In genomic region chr4:61998366-61998765, GRCm38 (mm10) we compare ENCODE assay signal across 10 mouse cellular contexts. TPM values are rescaled to one million over a fixed set of nuclear protein-coding genes. Genes with fewer than 3 reads are reported as not detected.
DNase-seq lines count a peak whose midpoint lies in the region; ATAC-seq and TF ChIP-seq lines count a peak whose summit lies in the region.
"Had no signal": no experiment of that assay in that cellular context is flagged by ENCODE, and none has a peak within 500 bp of the region (broad histone marks: within the 10 kb centered on the region; RNA-seq: fewer than 3 reads in every experiment).

No protein-coding gene starts in this region.

- peak in 1 of 2 experiments; percentile 25 for DNase-seq in heart, adult 2 months
- DNase-seq in ovary, postnatal 14 days (ENCODE audit: low spot score) = peak; percentile 9
- no peak for DNase-seq in ovary, postnatal 10 days (ENCODE audit: low spot score)
- peak; percentile 15 to 35 for DNase-seq in adrenal gland, postnatal 36 days
- DNase-seq in kidney, postnatal 10 days = peak; percentile 34
- DNase-seq in neural tube, embryonic 11.5 days (ENCODE audit: low spot score) = peak; percentile 53

- intact Hi-C loops in heart, adult 2 months (cut with DNase I) = no loop called here

- no peaks in the 10 kb centered on the region for H3K27me3 ChIP-seq in heart, adult 2 months (ENCODE audit: control insufficient read depth, insufficient read depth, low read length)
- no peaks in the 10 kb centered on the region for H3K27me3 ChIP-seq in heart, embryonic 12.5 days (replicated peaks)
- no peaks in the 10 kb centered on the region for H3K27me3 ChIP-seq in neural tube, embryonic 11.5 days (ENCODE audit: control insufficient read depth, insufficient read depth, low read length)

- H3K9me3 ChIP-seq in heart, embryonic 12.5 days (replicated peaks) = 0 out of 2 replicates have a peak, but pooled peaks cover 5% of the 10 kb centered on the region
- H3K9me3 ChIP-seq in neural tube, embryonic 11.5 days (ENCODE audit: control insufficient read depth, low read length) = no peaks in the 10 kb centered on the region

- H3K27ac ChIP-seq in heart, adult 2 months = no peak overlapping the region
- no peak overlapping the region for H3K27ac ChIP-seq in heart, embryonic 12.5 days (ENCODE audit: poor library complexity, severe bottlenecking)
- H3K27ac ChIP-seq in neural tube, embryonic 11.5 days (ENCODE audit: low read depth, low read length) = no peak overlapping the region

- no peak for TF ChIP-seq EP300 in heart, adult 2 months (IDR thresholded peaks at IDR 0.05; ENCODE audit: insufficient read depth, low read depth, low read length)

- no peak overlapping the region for H3K9ac ChIP-seq in heart, adult 2 months (ENCODE audit: low read depth, low read length)
- no peak overlapping the region for H3K9ac ChIP-seq in heart, embryonic 12.5 days
- no peak overlapping the region for H3K9ac ChIP-seq in neural tube, embryonic 11.5 days (ENCODE audit: low read length)

- H3K4me2 ChIP-seq in heart, embryonic 12.5 days = no peak overlapping the region
- no peak overlapping the region for H3K4me2 ChIP-seq in neural tube, embryonic 11.5 days (ENCODE audit: low read depth)

- TF ChIP-seq CTCF in heart, adult 2 months (IDR thresholded peaks at IDR 0.05) = peak; percentile 67

- no peak for ATAC-seq in heart, embryonic 12.5 days (ENCODE audit: insufficient number of reproducible peaks, low FRiP score)
- no peak for ATAC-seq in neural tube, embryonic 11.5 days (ENCODE audit: insufficient read depth, low FRiP score, low TSS enrichment)
- no peak for ATAC-seq in activated CD4-positive, CD25-positive, alpha-beta regulatory T cell, adult 4 months

- WGBS in heart, adult 2 months = 20% methylated on average over 4 of the region's 4 CpGs
- WGBS in heart, embryonic 12.5 days = 23% methylated on average over 4 of the region's 4 CpGs
- 28% methylated on average over 4 of the region's 4 CpGs for WGBS in neural tube, embryonic 11.5 days

- H3K79me2 ChIP-seq in heart, adult 2 months (replicated peaks; ENCODE audit: control insufficient read depth, insufficient read depth, low read length) = no peaks in the 10 kb centered on the region

- no peak for TF ChIP-seq POLR2A in heart, adult 2 months (IDR thresholded peaks at IDR 0.05; ENCODE audit: insufficient read depth, low read depth, low read length)

- H3K36me3 ChIP-seq in heart, adult 2 months (ENCODE audit: control insufficient read depth, insufficient read depth, low read length) = no peaks in the 10 kb centered on the region
- H3K36me3 ChIP-seq in heart, embryonic 12.5 days = no peaks in the 10 kb centered on the region
- H3K36me3 ChIP-seq in neural tube, embryonic 11.5 days (ENCODE audit: control insufficient read depth, insufficient read depth, low read length) = no peaks in the 10 kb centered on the region

- H3K4me1 ChIP-seq in heart, adult 2 months (ENCODE audit: control insufficient read depth, insufficient read depth, low read length) = no peaks in the 10 kb centered on the region
- no peaks in the 10 kb centered on the region for H3K4me1 ChIP-seq in heart, embryonic 12.5 days (replicated peaks)
- no peaks in the 10 kb centered on the region for H3K4me1 ChIP-seq in neural tube, embryonic 11.5 days (ENCODE audit: control insufficient read depth, insufficient read depth, low read length)

- H3K4me3 ChIP-seq in heart, adult 2 months = no peak overlapping the region
- no peak overlapping the region for H3K4me3 ChIP-seq in heart, embryonic 12.5 days
- H3K4me3 ChIP-seq in neural tube, embryonic 11.5 days (ENCODE audit: low read depth, low read length) = no peak overlapping the region

RNA-seq across cellular contexts. Expression of gene Mup20, which starts 55.6 kb away (rescaled TPM):
- total RNA-seq in heart, adult 2 months (2021) = not detected
- polyA plus RNA-seq in heart, adult 2 months (2012; rRNA removed) = not detected in 2 replicates
- not detected in 2 replicates for polyA plus RNA-seq in heart, embryonic 12.5 days (2016; fragmentation: Nextera tagmentation; extraction: Ambion mirVana)
- total RNA-seq in adrenal gland, postnatal 36 days (2021) = under 1 TPM in 1 of 2 experiments, not detected in 1; 0.46 TPM
- polyA plus RNA-seq in neural tube, embryonic 11.5 days (2014; fragmentation: Nextera tagmentation; extraction: Ambion mirVana) = not detected in 2 replicates
- not detected for polyA plus RNA-seq in activated CD4-positive, CD25-positive, alpha-beta regulatory T cell, adult 4 months (2017; shearing (Covaris generic))
- total RNA-seq: adrenal gland, adult 18-20 months; heart, postnatal 36 days had no signal
